Mouse (Mus musculus) heart, embryonic 13.5 days (tissue): Measurements from ENCODE around the gene 2610028H24Rik. TPM values are rescaled to one million over a fixed set of nuclear protein-coding genes. Genes with fewer than 3 reads are reported as not detected.

ENCODE experiments used
- ATAC-seq: fragments of 200-750 bp; cut with Nextera tagmentation; 2 replicates; pipeline ENCODE4 v1.8.0; 2017; ENCODE audit warnings: moderate TSS enrichment; ENCODE audit not compliant: insufficient number of reproducible peaks, low FRiP score, low TSS enrichment; ENCODE audit errors: extremely low read depth
- H3K27ac ChIP-seq: fragments of 300-500 bp; sonication (generic); replicated peaks from 2 replicates; pipeline ENCODE4 v1.5.1; 2015; ENCODE audit warnings: moderate library complexity, mild to moderate bottlenecking, inconsistent platforms
- H3K27me3 ChIP-seq: fragments of 300-500 bp; sonication (generic); replicated peaks from 2 replicates; pipeline ENCODE4 v1.6.1; 2015; ENCODE audit warnings: mild to moderate bottlenecking, inconsistent platforms
- H3K36me3 ChIP-seq: fragments of 300-500 bp; sonication (generic); 2 replicates; pipeline ENCODE4 v1.6.1; 2015; ENCODE audit warnings: mild to moderate bottlenecking, inconsistent platforms
- H3K4me1 ChIP-seq: fragments of 300-500 bp; sonication (generic); 2 replicates; pipeline ENCODE4 v1.6.1; 2015; ENCODE audit warnings: inconsistent platforms
- H3K4me2 ChIP-seq: fragments of 300-500 bp; sonication (generic); 2 replicates; pipeline ENCODE4 v1.6.1; 2015; ENCODE audit warnings: inconsistent platforms, mild to moderate bottlenecking, moderate library complexity
- H3K4me3 ChIP-seq: fragments of 300-500 bp; sonication (generic); 2 replicates; pipeline ENCODE4 v1.5.1; 2015; ENCODE audit warnings: moderate library complexity, mild to moderate bottlenecking, inconsistent platforms
- H3K9ac ChIP-seq: fragments of 300-500 bp; sonication (generic); 2 replicates; pipeline ENCODE4 v1.6.1; 2015; ENCODE audit warnings: inconsistent platforms, mild to moderate bottlenecking, moderate library complexity
- H3K9me3 ChIP-seq: fragments of 300-500 bp; sonication (generic); 2 replicates; pipeline ENCODE4 v1.6.1; 2016; ENCODE audit warnings: inconsistent platforms
- WGBS: fragments of 180-500 bp; shearing (Covaris S2); methylation state at CpG from one replicate; pipeline ENCODE4 v1.1.7; 2015; ENCODE audit warnings: mixed read lengths; 5-methylcytosine and 5-hydroxymethylcytosine counted together
- polyA plus RNA-seq: library from polyadenylated mRNA; unstranded; fragments of >200 nt; fragmentation: Nextera tagmentation; extraction: Ambion mirVana; gene quantifications from 2 replicates; pipeline ENCODE4 v1.2.1, GENCODE M21; 2015

2610028H24Rik gene
- not detected in 2 replicates for polyA plus RNA-seq

DNA sequence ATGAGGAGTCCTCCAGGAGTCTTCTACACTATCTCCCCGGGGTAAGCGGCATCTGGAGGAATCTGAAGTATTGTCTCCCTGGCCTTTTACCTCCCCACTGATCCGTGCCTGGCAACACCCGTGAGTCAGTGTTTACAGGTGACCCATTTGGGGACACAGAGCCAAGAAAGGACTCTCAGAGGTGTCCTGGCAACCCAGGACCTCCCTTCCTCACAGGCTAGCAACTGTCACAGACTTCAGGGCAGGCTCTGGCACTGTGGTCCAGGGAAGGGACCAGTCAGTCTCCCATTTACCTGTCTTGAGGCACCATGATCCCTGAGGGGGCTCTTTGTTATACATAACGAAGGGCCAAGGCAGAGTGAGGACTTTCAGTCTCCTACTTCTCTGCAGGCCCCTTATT lies at the start of gene 2610028H24Rik:
Gene 2610028H24Rik, plus strand, starts transcription at position 231 of the 400 bp plus-strand sequence.
- Histone ChIP-seq H3K9ac (no peak within 1 kb of the TSS), H3K4me3 (no peak within 1 kb of the TSS), H3K27ac (no peak within 1 kb of the TSS), H3K36me3 (no peaks in the 10 kb centered on the region), H3K9me3 (no peaks in the 10 kb centered on the region), H3K27me3 (0 out of 2 replicates have a peak, but pooled peaks cover 3% of the 10 kb centered on the region), H3K4me2 (no peak within 1 kb of the TSS), H3K4me1 (peaks cover 20% of the 10 kb centered on the region)
- WGBS, result 61% methylated on average over 5 of the region's 5 CpGs
- ATAC-seq, result no peak

DNA sequence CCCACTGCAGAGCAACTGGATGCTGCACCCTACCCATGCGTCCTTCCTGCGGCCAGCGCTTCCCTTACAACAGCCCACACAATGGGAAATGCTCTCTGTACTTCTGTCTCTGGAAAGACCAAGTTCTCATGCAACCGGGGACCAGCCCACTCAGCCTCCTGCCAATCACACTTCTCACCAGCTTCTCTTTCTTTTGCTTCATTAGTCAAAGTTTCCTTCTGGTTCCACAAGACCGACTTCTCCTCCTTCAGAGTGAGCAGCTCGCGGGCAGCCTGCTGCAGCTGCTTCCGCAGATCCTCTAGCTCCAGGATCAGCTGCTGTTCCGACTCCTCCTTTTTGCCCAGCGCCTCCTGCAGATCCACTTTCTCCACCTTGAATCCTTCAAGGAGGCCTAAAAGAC lies 40.4 kb upstream of the 2610028H24Rik start:
- ATAC-seq, result no peak
- H3K9ac ChIP-seq, result no peak overlapping the region

DNA sequence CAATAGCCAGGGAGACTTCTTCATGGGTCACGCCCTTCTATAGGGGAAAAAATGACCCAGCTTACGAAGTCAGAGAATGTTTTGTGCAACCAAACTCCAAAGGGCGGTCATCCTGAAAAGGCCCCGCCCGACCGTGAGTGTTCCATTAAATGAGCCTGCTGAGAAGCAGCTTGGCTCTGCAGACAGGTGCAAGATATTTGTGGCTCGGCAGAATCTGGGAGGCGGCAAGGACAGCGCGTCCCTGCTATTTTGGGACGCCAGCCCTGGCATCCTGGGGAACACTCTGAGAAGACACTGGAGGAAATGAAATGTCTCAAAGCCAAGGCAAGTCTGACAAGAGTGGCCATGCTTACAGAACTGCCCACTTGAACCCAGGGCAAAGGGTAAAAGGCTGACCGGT lies 32.1 kb upstream of the 2610028H24Rik start:
- Histone ChIP-seq H3K4me1 (peaks cover 8% of the 10 kb centered on the region; the same call in 1 of the 2 replicates), H3K4me3 (no peak overlapping the region), H3K36me3 (peaks cover 100% of the 10 kb centered on the region), H3K4me2 (no peak overlapping the region), H3K27ac (peak overlapping the region; percentile 78), H3K27me3 (no peaks in the 10 kb centered on the region), H3K9ac (no peak overlapping the region), H3K9me3 (no peaks in the 10 kb centered on the region)
- no peak for ATAC-seq
- WGBS, result 65% methylated on average over 12 of the region's 12 CpGs

More for the DNA sequence above, 40.4 kb upstream of the 2610028H24Rik start:
- Histone ChIP-seq H3K4me2 (no peak overlapping the region), H3K27me3 (no peaks in the 10 kb centered on the region), H3K4me3 (no peak overlapping the region), H3K9me3 (no peaks in the 10 kb centered on the region), H3K36me3 (peaks cover 95% of the 10 kb centered on the region), H3K27ac (no peak overlapping the region), H3K4me1 (no peaks in the 10 kb centered on the region)
- WGBS, result 92% methylated on average over 10 of the region's 10 CpGs

DNA sequence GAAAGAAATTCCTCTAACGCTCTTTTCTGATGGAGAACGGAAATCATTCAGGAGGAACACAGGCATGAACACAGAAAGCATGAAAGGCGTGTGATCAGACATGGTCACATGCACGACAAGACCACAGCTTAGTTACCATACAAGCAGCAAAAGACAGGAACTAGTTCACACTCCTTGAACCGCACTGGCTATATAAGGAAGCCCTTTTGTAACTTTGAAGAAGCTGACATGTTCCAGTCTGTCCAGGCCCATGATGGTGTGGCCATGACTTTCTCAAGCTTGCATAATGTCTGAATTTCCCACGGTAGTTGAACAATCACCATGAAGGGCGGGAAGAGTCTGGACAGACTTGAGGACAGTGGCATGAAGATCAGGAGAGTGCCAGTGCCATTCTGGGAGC lies 23.2 kb upstream of the 2610028H24Rik start:
- Histone ChIP-seq H3K9me3 (no peaks in the 10 kb centered on the region), H3K4me1 (no peaks in the 10 kb centered on the region), H3K4me3 (no peak overlapping the region), H3K36me3 (peaks cover 100% of the 10 kb centered on the region), H3K9ac (no peak overlapping the region), H3K27me3 (no peaks in the 10 kb centered on the region), H3K4me2 (no peak overlapping the region), H3K27ac (no peak overlapping the region)
- ATAC-seq, result no peak
- WGBS, result 92% methylated on average over 7 of the region's 7 CpGs

DNA sequence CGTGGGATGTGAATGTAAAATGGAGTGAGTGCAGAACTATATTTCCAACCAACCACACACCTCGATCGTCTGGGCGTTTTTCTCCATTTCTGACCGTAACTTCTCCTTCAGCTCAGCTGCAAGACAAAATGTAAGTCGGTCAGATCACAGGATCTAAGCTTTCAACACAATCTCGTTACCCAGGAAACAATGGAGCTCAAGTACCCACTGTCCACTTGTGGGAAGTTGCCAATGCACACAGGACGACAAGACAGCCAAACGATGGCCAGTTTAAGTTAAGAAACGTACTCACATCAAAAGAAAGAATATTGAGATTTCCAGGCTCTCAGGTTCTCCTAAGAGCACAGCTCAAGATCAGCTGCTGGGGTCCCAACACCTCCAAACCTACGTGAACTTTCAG lies 15.0 kb upstream of the 2610028H24Rik start:
- Histone ChIP-seq H3K4me3 (no peak overlapping the region), H3K9ac (no peak overlapping the region), H3K9me3 (no peaks in the 10 kb centered on the region), H3K27ac (no peak overlapping the region), H3K36me3 (peaks cover 100% of the 10 kb centered on the region), H3K4me2 (no peak overlapping the region), H3K4me1 (no peaks in the 10 kb centered on the region), H3K27me3 (no peaks in the 10 kb centered on the region)
- no peak for ATAC-seq
- 86% methylated on average over 11 of the region's 11 CpGs for WGBS

DNA sequence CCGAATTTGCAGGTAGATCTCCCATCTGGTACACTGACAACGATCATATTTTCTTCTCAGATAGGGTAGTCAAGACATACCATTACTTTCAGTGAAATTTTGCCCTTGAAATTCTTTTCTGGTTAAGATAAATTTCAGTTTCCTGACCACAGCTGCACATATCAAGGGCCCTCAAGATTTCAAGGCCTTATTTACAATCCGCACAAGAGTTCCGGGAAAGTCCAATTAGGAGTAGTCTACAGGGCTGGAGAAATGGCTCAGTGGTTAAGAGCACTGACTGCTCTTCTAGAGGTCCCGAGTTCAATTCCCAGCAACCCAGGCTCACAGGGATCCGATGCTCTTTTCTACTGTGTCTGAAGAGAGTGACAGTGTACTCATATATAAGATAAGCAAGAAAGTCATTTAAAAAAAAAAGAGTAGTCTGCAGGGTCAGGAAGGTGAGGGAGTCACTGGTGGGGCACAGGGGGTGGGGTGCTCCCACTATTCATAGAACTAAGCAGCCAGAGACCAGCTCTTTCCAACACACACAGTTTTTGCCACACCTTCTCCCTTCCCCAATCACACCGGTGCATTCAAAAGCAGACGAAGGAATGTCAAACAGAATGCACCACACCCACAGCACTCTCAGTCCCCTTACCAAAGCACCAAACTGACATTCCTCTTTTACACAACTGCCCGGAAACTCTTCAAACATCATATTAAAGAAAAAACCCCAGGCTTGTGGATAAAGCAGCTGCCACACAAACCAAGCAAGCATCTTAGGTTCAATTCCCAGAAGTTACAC lies 9.6 kb upstream of the 2610028H24Rik start:
- Histone ChIP-seq H3K9me3 (no peaks in the 10 kb centered on the region), H3K27ac (no peak overlapping the region), H3K27me3 (no peaks in the 10 kb centered on the region), H3K4me3 (no peak overlapping the region), H3K4me2 (no peak overlapping the region), H3K4me1 (peaks cover 22% of the 10 kb centered on the region), H3K9ac (no peak overlapping the region), H3K36me3 (peaks cover 63% of the 10 kb centered on the region)
- ATAC-seq, result no peak
- 90% methylated on average over 9 of the region's 9 CpGs for WGBS

DNA sequence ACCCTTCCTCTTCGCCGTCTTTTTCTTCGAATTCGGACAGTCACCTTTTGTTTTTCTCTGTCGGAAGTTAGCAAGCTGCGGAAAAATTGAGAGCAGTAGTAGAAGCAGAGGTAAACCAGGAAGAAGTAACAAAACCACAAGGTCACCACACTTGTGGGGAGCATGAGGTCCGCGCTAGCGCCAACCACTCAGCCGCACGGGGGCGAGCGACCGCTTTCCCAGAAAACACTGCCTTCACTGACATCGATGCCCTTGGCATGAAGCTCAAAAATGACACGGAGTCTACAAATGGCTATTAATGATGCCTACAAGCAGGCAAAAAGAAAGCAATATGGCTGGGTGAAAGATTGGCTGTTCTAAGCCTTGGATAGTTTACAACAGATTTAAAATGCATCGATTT lies 8.6 kb upstream of the 2610028H24Rik start, which contains the start of gene AC141477.1:
Gene AC141477.1, minus strand, starts transcription at position 164 of the 400 bp plus-strand sequence.
- 93% methylated on average over 17 of the region's 17 CpGs for whole genome bisulfite sequencing
- Histone ChIP-seq H3K9ac (peak within 1 kb of the TSS; percentile 93; the same call in 1 of the 2 replicates), H3K27me3 (no peaks in the 10 kb centered on the region), H3K4me1 (peaks cover 22% of the 10 kb centered on the region), H3K27ac (no peak within 1 kb of the TSS), H3K9me3 (no peaks in the 10 kb centered on the region), H3K4me2 (peak within 1 kb of the TSS; percentile 86), H3K36me3 (peaks cover 54% of the 10 kb centered on the region), H3K4me3 (peak within 1 kb of the TSS; percentile 93)
- ATAC-seq, result no peak

DNA sequence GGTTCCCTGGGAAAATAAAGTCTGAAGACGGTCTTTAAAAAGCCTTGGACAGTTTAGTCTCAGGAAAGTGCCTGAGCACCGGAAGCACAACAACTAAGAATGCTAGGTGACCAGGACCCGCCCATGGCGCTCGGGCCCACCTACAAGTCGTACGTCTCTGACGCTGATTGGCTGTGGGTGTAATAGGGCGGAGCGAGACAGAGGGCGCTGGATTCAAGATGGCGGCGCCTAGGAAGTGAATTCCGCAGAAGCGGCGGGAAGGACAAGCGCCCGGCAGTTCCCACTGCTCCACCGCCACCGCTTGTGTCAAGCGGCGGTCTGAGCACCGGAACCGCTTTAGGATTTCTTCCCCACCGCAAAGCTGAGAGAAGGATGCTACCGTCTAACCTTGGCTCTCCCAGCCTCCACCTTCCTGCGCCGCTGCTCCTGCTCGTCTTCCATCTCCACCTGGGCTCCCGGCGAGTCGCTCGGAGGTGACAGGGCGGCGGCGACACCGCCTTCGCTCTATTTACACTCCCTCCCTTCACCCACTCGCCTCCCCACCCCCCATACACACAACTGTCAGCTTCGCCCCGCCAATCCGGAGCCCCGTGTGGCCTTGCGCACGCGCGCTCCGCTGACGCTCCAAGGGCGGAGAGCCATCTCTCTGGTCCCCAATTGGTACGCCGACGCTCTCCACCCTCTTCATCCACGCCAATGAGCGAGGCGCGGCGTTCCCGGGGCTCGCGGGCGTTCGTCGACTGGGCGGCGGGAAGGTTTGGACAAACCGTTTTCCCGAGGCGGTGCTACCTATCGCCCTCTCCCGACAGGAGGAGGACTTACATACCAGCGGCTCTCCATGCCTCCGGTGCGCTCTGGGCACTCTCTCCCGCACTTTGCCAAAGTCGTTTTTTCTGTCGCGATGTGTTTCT lies 6.4 kb upstream of the 2610028H24Rik start, which contains the start of gene Pcnt:
Gene Pcnt, minus strand, starts transcription at position 609 of the 911 bp plus-strand sequence.
- Histone ChIP-seq H3K4me2 (peak within 1 kb of the TSS; percentile 86), H3K36me3 (peaks cover 32% of the 10 kb centered on the region), H3K9me3 (no peaks in the 10 kb centered on the region), H3K4me1 (peaks cover 32% of the 10 kb centered on the region), H3K4me3 (peak within 1 kb of the TSS; percentile 93), H3K27ac (peak within 1 kb of the TSS; percentile 98), H3K9ac (peak within 1 kb of the TSS; percentile 93), H3K27me3 (no peaks in the 10 kb centered on the region)
- WGBS, result under 1% methylated on average over 78 of the region's 78 CpGs
- ATAC-seq, result peak; percentile 97

DNA sequence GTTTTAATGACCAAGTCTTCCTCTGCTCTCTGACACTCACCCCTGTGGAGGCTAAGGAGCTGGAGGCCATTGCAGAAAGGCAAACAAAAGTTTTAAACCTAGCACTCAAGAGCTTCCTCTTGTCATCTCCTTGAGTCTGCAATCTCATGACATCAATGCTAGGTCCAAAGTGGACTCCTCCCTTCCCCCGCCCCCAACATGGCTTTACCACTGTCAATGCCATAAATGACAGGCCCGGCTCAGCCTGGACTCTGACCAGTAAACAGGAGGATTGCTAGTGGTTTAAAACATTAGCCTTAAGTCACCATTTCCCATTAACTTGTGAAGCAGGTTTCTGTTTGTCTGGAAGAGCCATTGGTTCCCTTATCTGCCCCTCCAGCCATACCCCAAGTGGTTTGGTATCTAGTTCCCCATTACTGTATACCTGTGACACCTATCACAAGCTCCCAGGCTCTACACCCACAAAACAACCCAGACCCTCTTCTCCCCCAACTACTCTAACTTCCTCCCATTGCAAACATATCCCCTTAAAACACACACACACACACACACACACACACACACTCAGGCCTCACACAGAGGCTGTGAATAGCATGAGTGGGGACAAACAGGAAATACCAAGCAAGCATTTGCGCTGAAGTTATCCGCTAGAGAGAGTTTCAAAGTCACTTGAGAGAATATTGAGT lies 2.7 kb upstream of the 2610028H24Rik start:
- H3K27ac ChIP-seq, result peak overlapping the region; percentile 48; the same call in 1 of the 2 replicates
- no peak for ATAC-seq
- H3K4me3 ChIP-seq, result no peak overlapping the region
- H3K36me3 ChIP-seq, result no peaks in the 10 kb centered on the region
- H3K9me3 ChIP-seq, result no peaks in the 10 kb centered on the region
- H3K4me1 ChIP-seq, result peaks cover 35% of the 10 kb centered on the region
- no peak overlapping the region for H3K9ac ChIP-seq
- H3K27me3 ChIP-seq, result 0 out of 2 replicates have a peak, but pooled peaks cover 3% of the 10 kb centered on the region
- 57% methylated on average over 4 of the region's 4 CpGs for WGBS
- H3K4me2 ChIP-seq, result no peak overlapping the region

DNA sequence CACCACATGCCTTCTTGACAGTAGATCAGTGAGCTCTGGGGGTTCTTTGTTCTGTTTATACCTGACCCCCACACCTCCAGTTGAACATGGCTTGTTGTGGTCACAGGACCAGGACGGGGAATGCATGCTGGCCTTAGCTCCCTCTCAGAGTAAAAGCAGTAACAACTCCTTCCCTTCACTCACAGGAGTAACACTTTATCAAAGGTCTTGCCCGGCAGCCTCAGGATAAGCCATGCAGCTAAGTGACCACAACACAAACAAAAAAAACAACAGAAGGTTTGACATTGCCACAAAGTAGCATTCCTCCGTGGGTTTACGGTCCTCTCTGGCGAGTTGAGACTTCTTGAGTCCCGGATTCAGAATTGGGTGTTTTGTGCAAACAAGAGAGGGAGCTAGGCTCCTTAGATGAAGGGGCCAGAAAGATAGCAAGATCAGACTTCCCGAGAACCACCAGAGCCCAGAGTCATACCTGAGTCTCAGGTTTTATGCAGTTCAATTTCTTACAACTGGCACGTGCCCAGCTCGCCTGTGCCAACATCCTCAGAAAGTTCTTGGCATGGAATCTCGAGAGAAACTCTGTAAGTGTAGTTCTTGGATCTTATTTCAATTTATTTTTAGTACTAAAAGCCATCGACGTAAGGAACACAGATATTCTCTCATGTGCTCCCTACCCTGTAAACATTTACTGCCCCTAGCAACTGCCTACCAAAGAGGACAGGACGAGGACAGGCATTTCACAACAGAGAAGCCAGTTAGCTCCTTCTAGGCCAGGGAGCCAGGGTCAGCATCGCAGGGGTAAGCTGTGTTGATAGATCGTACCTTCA lies 1.3 kb upstream of the 2610028H24Rik start:
- Histone ChIP-seq H3K4me1 (peaks cover 28% of the 10 kb centered on the region), H3K4me2 (no peak overlapping the region), H3K27me3 (0 out of 2 replicates have a peak, but pooled peaks cover 3% of the 10 kb centered on the region), H3K36me3 (no peaks in the 10 kb centered on the region), H3K4me3 (no peak overlapping the region), H3K27ac (peak overlapping the region; percentile 20; the same call in 1 of the 2 replicates), H3K9me3 (no peaks in the 10 kb centered on the region), H3K9ac (no peak overlapping the region)
- 60% methylated on average over 15 of the region's 15 CpGs for WGBS
- ATAC-seq, result no peak
